Mouse (Mus musculus) cerebellum, adult 11-12 months (tissue): ENCODE measurements around the gene Ear10.
"Not testable (repeated sequence)": the region's sequence is repeated elsewhere in the genome, so short reads cannot be mapped to it uniquely, and the experiment has no call there.

Experiments used
- DNase-seq: peaks from one replicate; pipeline ENCODE4 v3.0.0; 2022

Gene Ear10

DNA sequence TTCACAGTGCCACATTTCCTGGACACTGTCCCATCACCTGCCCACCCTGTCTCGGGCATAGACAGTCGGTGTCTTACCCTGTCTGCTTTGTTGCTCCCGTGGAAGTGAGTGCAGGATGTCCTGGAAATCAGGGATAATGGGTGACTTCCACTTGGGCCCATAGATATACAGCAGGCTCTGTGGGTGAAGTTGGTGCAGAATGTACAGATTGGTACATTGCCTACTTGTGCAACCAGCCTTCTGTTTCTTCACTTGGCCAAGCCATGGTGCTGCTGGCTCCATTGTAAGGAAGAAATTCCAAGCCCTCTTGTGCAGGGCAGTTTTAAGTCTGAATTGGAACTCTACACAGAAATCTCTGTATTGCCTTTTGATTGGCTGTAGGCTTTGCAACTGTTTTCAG, at the start of gene Ear10:
TSS of gene Ear10 (minus strand) at position 101 of the 400 bp plus-strand sequence.
- not testable (repeated sequence) for DNase-seq

DNA sequence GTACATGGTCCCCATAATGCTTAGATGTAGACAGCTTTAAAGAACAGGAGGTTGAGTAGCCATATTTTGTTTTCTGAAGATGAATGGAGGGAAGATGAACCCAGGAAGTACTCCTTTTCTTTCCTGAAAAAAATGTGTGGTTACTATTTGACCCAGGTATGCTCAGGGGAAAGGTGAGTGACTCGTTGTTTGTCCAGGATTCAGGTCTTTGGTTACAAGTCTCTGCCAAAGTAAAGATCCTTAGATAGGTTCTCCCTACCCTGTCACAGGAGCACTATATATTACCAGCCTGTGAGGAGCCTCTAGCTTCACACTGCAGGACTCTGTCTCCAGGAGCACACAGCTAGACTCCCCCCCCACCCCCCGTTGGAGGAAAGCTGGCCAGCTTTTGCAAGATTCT, 33.4 kb upstream of the Ear10 start, which contains the start of gene Ang5:
TSS of gene Ang5 (plus strand) at position 301 of the 400 bp plus-strand sequence.
- not testable (repeated sequence) for DNase-seq

DNA sequence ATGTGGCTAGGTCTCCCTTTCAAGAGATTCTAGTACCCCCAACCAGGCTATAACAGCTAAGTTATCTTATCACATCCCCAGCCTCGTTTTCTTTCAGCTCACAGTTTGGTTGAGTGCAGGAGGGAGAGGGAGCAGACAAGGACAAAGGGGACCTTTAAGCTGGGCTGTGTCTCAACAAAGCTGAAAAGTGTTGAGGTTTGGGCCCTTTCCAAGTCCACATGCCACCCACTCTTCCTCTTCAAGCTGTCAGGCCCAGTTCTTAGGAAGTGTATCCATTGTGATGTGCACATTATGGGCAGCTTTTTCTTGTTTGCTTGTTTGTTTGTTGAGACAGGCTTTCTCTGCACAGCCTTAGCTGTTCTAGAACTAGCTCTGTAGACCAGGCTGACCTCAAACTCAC, 31.7 kb upstream of the Ear10 start:
- DNase-seq, result not testable (repeated sequence)

DNA sequence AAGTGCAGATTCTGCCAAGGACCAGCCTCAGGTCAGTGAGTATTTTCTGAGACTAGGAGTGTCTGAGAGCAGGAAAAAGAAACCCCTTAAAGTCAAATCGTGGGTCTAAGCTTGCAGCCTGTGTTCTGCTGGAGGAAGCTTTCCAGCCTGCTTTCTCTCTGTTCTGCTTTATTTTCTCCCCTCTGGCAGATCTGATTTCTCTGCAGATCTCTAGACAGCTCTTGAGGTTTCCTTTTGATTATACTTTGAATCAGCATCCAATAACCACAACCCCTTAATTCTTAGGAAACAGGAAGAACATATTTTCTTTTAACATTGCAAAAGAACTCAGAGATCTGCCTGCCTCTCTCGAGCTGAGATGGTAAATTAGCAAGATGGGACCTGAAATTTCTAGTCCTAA, 30.0 kb upstream of the Ear10 start:
- not testable (repeated sequence) for DNase-seq

DNA sequence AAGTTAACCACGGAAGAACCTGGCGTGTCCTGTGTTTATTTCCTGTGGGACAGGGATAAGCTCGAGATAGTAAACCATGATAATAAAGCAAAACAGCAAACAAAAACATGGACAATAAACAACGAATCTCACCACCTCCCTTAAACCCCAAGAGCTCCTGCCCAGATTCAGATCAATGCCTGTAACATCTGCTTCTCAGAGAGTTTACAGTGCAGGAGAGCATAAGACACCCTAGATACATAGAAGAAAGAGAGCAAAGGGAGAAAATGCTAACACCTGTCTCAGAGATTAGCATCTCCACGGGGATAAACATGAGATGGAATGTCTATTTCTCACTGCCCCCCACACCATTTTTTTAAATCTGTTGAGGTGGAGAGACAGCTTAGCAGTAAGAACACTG, 10.0 kb upstream of the Ear10 start:
- not testable (repeated sequence) for DNase-seq

DNA sequence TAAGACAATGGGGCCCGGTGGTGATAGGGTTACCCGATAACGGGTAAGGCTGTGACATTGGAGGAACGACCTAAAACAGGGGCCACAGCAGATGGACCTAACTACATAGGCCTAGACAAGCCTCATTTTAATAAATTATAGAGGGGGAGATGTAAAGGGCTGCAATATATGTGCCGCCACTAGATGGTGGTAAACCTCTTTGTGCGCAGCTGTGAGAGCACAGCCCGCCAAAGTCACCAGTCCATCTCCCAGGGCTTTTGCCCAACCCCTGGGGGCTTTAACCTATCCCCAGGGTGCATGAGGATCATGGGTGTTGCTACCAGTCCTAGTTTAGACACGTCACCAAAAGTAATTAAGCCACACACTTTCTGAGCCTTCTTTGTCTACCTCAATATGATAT, 9.6 kb upstream of the Ear10 start:
- DNase-seq, result not testable (repeated sequence)

DNA sequence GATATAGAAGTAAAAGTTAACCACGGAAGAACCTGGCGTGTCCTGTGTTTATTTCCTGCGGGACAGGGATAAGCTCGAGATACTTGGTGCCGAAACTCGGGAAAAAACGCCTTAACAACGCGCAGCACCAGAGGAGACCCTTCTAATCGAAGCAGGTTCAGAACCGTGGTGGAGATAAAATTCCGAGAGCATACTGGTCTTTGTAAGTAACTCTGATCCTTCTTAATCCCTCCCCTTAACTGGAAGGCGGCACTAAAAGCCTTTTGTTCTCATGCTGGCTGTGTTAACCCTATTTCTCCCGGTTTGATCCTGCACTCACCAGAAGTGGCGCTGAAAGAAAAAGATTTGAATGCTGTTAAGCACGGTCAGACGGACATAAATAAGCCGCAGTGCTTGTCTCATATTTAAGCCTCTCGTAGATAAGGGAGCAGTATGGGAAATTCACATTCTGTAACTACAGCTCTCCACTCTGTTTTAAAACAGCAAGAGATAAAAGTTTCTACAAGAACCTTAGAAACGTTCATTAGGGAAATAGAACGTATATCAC, 2.1 kb upstream of the Ear10 start:
- DNase-seq, result not testable (repeated sequence)

DNA sequence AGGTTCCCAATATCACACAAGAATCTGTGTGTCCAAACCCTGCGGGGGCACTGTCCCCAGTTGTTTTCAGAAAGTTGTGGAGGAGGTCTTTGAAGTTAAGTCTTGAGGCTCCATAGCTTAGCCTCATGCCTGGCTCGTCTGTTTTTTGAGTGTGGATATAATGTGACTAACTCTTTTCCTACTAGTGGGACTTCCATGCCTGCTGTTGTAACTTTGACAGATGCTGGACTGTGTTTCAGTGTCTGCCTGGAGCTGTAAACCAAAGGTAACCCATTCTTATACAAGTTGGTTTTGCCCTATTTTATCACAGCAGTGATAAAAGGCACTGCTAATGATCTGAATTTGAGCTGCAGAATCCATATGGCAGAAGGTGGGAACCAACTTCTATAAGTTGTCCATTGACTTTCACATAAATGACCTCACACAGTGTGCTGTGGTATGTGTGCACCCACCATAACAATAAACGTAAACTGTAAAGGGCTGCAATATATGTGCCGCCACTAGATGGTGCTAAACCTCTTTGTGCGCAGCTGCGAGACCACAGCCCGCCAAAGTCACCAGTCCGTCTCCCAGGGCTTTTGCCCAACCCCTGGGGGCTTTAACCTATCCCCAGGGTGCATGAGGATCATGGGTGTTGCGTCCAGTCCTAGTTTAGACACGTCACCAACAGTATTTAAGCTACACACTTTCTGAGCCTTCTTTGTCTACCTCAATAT, 1.5 kb upstream of the Ear10 start, which contains the start of gene Gm8113:
TSS of gene Gm8113 (plus strand) at position 703 of the 716 bp plus-strand sequence.
- DNase-seq, result peak; percentile 7

DNA sequence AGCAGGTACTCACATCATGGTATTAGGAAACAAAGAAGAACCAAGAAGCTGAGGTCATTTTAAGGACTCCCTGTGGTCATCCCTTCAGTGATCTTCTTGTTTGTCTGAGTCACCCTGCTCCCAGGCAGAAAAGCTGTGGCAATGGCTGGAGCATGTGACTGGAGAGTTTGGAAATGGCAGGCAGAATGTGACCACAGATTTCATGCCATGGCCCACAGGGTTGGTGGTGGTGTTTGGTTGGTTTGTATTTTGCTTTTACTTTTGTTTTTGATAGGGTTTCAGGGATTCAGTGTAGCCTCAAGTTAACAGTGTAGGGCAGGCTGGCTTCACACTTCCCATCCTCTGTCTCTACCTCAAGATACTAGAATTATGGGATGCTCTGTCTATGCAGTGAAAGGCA, 5.1 kb downstream of the Ear10 start:
- DNase-seq, result not testable (repeated sequence)

DNA sequence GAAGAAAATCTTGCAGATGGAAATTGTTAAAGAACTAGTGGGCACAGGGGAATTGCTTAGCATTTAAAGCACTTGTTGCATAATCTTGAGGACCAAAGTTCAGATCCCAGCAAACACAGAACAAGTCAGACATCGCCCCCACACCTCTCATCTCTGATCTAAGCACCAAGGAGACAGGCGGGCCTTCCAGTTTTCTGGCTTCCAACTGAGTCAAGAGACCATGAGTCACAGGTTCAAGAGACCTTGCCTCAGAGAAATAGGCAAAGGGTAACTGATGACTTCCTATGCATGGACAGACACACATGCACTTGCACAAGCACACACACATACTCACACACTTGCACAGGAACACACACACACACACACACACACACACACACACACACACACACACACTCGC, 24.8 kb downstream of the Ear10 start:
- DNase-seq, result not testable (repeated sequence)

DNA sequence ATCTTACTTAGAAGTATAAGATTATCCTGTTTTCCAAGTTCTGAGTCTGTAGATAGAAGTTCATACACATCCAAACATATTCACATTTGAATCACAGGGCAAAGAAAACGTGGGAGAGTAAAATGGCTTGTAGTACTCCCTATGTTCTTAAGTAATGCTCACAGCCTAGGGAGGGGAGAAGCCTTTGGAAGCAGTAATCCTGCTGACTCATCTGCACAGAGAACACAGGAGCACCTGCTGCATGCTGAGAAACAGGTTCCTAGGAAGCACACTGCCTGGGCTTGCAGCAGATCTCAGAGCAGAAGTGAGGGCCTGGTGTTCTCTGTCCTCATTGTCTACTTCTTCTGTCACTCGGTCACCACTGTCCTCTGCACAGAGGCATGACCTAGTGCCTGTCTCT, 28.0 kb downstream of the Ear10 start:
- DNase-seq, result not testable (repeated sequence)

DNA sequence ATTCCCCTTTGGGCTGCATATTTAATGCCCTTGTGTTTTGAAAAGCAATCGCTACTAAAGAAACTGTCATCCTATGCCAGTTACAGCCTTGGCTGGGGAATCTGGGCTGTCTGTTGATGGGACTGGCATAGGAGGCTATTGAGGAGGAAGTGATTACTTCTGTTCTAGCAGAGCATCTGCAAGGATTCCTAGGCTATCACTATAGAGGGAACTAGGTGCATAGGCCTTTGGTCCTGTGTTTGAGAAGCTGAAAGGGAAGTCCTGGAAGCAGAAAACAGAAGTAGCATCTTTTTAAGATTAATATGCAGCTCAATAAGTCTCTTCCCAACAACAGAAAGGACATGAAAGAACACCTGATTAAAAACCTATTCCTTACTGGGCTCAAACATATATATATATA, 32.1 kb downstream of the Ear10 start:
- not testable (repeated sequence) for DNase-seq

DNA sequence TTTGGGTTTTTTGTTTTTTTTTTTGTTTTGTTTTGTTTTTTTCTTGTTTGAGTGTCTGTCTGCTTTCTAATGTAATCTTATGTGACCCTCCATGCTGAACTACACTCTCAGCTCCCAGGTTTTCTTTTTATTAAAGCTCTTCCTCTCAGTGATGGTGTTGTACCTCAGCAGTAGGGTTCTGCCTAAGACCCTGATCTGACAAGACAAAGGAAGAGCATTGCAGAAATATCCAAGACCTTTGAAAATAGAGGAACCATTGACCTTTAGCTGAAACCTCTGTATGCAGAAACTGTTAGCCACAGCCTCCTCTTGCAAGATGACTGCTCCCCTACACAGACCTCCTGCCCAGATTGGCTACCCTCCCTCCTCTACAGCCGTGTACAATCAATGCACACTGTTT, 37.1 kb downstream of the Ear10 start:
- not testable (repeated sequence) for DNase-seq

DNA sequence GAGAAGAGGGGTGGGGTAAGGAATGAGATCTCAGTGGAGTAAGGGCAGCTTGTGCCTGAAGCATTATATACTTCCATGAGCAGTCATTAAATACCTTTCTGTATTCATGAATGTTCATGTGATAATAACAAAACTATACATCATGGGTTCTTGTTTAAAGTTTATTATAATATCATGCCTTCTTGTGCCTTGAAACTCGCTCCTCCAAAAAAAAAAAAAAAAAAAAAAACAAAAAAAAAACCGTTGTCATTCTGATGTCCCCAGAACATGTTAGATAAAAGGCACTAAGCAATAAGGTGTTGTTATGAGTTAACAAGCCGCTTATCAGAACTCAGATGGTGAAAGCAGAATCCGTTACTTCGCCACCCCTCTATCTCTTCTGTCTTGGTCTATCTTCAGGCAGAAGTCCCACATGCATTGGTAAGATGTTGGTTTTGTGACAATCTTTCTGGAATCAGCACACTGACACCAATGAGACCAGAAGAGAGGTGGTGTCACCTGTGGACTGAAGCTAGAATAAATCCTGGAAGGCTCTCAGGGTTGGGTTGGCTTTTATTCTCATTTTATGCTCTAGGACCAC, 43.3 kb downstream of the Ear10 start:
- not testable (repeated sequence) for DNase-seq

DNA sequence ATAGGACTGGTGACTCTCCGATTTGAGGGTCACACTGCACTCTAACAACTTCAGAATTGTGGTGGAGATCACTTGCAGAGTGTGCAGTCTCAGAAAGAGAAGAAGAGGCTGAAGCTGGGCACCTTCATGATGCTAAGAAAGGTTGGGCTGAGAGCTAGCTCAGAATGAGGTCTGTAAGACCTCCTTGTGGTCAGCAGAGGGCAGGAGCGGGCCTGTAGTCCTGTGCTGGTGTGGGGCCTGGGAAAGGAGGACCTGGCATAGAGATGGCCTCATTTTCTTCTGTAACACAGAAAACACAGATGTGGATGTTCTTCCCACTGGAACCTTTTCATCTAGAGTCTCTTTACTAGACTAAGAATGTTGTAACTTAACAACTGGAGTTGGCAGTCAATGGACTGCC, 45.6 kb downstream of the Ear10 start:
- DNase-seq, result not testable (repeated sequence)

DNA sequence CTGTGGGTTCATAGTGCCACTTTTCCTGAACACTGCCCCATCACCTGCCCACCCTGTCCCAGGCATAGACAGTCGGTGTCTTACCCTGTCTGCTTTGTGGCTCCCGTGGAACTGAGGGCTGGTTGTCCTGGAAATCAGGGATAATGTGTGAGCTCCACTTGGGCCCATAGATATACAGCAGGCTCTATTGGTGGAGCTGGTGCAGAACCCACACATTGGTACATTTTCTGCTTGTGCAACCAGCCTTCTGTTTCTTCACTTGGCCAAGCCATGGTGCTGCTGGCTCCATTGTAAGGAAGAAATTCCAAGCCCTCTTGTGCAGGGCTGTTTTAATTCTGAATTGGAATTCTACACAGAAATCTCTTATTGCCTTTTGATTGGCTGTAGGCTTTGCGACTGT, 47.9 kb downstream of the Ear10 start, which contains the start of gene Ear1:
TSS of gene Ear1 (minus strand) at position 101 of the 400 bp plus-strand sequence.
- DNase-seq, result not testable (repeated sequence)

DNA sequence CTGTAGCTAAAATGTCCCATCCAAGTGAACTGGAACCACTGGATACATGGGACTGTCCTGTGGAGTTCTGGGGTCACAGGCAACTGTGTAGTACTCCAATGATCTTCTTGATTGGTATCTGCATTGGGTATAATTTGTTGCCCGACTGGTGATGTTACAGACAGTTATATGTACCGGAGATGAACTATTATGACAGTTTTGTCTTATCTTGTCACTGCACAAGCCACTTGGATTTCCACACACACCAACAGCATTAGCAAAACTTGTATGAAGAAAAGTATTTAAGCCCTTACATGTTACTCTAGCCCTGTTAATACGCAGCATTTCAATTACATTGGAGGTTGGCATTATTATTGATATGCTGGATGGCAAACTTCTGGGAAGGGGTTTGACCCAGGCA, 48.5 kb downstream of the Ear10 start:
- DNase-seq, result not testable (repeated sequence)
